ENCODE assay signal across 10 mouse cellular contexts in the genomic region with DNA sequence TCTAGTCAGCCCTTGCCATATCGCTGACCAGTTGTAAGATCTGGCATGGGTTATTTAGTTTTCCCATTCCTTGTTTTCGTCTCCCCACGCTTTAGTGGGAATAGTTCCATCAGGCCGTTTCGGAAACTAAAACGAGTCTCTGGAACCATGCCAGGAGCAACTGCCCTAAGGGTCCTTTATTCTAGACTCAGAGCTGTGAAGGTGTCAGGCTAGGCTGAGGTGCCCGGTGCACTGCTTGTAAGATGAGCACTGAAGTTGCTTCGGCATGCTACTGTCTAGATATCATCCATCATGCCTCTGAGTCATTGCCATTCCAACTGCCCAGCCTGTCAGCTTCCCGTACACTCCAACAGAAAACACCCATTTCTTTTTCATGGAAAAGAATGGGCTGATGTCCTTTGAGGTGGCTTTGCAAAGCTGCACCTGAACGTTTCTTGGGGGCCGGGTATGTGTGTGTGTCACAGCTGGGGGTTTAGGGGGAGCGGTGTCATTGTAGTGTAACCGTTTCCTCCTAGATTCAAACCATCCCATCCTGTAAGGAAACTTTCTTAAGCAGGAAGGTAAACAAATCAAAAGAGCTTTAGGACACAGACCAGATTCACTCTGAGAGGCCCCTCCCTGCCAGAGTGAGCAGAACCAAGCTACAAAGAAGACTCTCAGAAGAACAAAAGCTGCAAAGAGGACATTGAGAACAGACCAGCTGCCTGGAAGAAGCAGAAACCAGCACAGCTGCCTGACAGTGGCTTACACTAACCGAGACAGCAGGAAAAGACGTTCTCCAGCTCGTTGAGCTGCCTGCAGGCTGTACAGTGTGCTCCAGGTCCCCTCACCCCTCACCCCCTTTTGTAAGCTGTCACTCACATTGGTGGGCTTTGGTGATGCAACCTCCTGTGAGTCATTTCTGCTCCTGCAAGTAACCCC.
A peak's percentile ranks its signal among the peaks of the same experiment; 100 is the strongest.
DNase-seq lines count a peak whose midpoint lies in the region; ATAC-seq lines count a peak whose summit lies in the region.
"Had no signal": no experiment of that assay in that cellular context is flagged by ENCODE, and none has a peak within 500 bp of the region (broad histone marks: within the 10 kb centered on the region; RNA-seq: fewer than 3 reads in every experiment).

No protein-coding gene starts in this region.

- H3K9me3 ChIP-seq in embryonic facial prominence, embryonic 10.5 days, result peaks cover 4% of the 10 kb centered on the region
- H3K9me3 ChIP-seq in liver, embryonic 16.5 days (replicated peaks; ENCODE audit: control insufficient read depth, low read length), result no peaks in the 10 kb centered on the region

- no peak overlapping the region for H3K9ac ChIP-seq in liver, embryonic 16.5 days (ENCODE audit: low read depth, low read length)

- 72% methylated on average over 16 of the region's 16 CpGs for WGBS in embryonic facial prominence, embryonic 10.5 days
- WGBS in liver, embryonic 16.5 days (ENCODE audit: insufficient replicate concordance), result 58% methylated on average over 16 of the region's 16 CpGs

- H3K4me3 ChIP-seq in embryonic facial prominence, embryonic 10.5 days, result no peak overlapping the region
- no peak overlapping the region for H3K4me3 ChIP-seq in liver, embryonic 16.5 days (ENCODE audit: low read depth, low read length)

- 0 out of 2 replicates have a peak, but pooled peaks have one; percentile 19 for ATAC-seq in liver, embryonic 16.5 days (ENCODE audit: low read depth)

- 0 out of 2 replicates have a peak, but pooled peaks cover 8% of the 10 kb centered on the region for H3K4me1 ChIP-seq in embryonic facial prominence, embryonic 10.5 days
- H3K4me1 ChIP-seq in liver, embryonic 16.5 days (ENCODE audit: control insufficient read depth, low read depth, low read length), result no peaks in the 10 kb centered on the region

- H3K36me3 ChIP-seq in embryonic facial prominence, embryonic 10.5 days (replicated peaks), result no peaks in the 10 kb centered on the region
- H3K36me3 ChIP-seq in liver, embryonic 16.5 days (ENCODE audit: control insufficient read depth, insufficient read depth), result no peaks in the 10 kb centered on the region

- intact Hi-C loops in left cerebral cortex, postnatal 36 days (cut with DNase I), result no loop called here

- DNase-seq in heart, adult 18-20 months, result peak; percentile 13 to 16
- DNase-seq in heart, adult 9 months (ENCODE audit: low spot score in 2 of 2), result no peak
- DNase-seq in 3T3-L1 (ENCODE audit: low read depth, low spot score), result peak; percentile 95
- peak; percentile 13 for DNase-seq in embryonic facial prominence, embryonic 10.5 days (ENCODE audit: low spot score)
- DNase-seq in spleen, postnatal 14 days (ENCODE audit: low spot score in 2 of 2), result no peak
- DNase-seq in left cerebral cortex, postnatal 36 days (ENCODE audit: low spot score in 2 of 2), result no peak
- no peak for DNase-seq in frontal cortex, postnatal 10 days (ENCODE audit: low spot score in 2 of 2)
- DNase-seq: kidney, adult 18-20 months had no signal

- H3K27ac ChIP-seq in embryonic facial prominence, embryonic 10.5 days (replicated peaks), result 0 out of 2 replicates have a peak overlapping the region, but pooled peaks have one; percentile 14
- no peak overlapping the region for H3K27ac ChIP-seq in liver, embryonic 16.5 days (ENCODE audit: low read length)

- H3K4me2 ChIP-seq in liver, embryonic 16.5 days (ENCODE audit: low read depth, low read length), result no peak overlapping the region

- H3K27me3 ChIP-seq in embryonic facial prominence, embryonic 10.5 days (replicated peaks; ENCODE audit: low read depth, poor library complexity, severe bottlenecking), result no peaks in the 10 kb centered on the region
- H3K27me3 ChIP-seq in liver, embryonic 16.5 days (ENCODE audit: control insufficient read depth, insufficient read depth, low read depth, low read length), result no peaks in the 10 kb centered on the region
- H3K27me3 ChIP-seq: CH12.LX had no signal

Comparison
In these comparisons a context has a peak if more than half of its experiments do, and no peak if none do; other contexts are left out.
1. DNase-seq: peak in heart, adult 18-20 months (2 of 2), 3T3-L1 (single experiment) and embryonic facial prominence, embryonic 10.5 days (single experiment); none in heart, adult 9 months (0 of 2), spleen, postnatal 14 days (0 of 2), left cerebral cortex, postnatal 36 days (0 of 2) and frontal cortex, postnatal 10 days (0 of 2).